Mouse (Mus musculus) midbrain, postnatal 0 days (tissue): ENCODE results near the gene Pde9a. TPM values are rescaled to one million over a fixed set of nuclear protein-coding genes. Genes with fewer than 3 reads are reported as not detected.

ENCODE experiments used
- ATAC-seq: fragments of 200-750 bp; cut with Nextera tagmentation; 2 replicates; pipeline ENCODE4 v1.8.0; 2017; ENCODE audit warnings: moderate number of reproducible peaks, mild to moderate bottlenecking, moderate TSS enrichment, moderate library complexity; ENCODE audit not compliant: low FRiP score
- DNase-seq: peaks from one replicate; pipeline ENCODE4 v3.0.0-alpha.2; 2015; ENCODE audit warnings: low spot score
- H3K27ac ChIP-seq: fragments of 300-500 bp; sonication (generic); 2 replicates; pipeline ENCODE4 v1.5.1; 2014; ENCODE audit warnings: low read depth, mild to moderate bottlenecking, low read length, mixed read lengths
- H3K27me3 ChIP-seq: fragments of 300-500 bp; sonication (generic); 2 replicates; pipeline ENCODE4 v1.6.1; 2014; ENCODE audit warnings: low read length, control low read depth, mixed read lengths; ENCODE audit not compliant: insufficient read depth
- H3K36me3 ChIP-seq: fragments of 300-500 bp; sonication (generic); 2 replicates; pipeline ENCODE4 v1.6.1; 2014; ENCODE audit warnings: low read length, control low read depth, mixed read lengths; ENCODE audit not compliant: insufficient read depth
- H3K4me1 ChIP-seq: fragments of 300-500 bp; sonication (generic); 2 replicates; pipeline ENCODE4 v1.6.1; 2014; ENCODE audit warnings: mild to moderate bottlenecking, control low read depth, antibody characterized with exemption, low read length, mixed read lengths; ENCODE audit not compliant: insufficient read depth
- H3K4me2 ChIP-seq: fragments of 300-500 bp; sonication (generic); 2 replicates; pipeline ENCODE4 v1.6.1; 2014; ENCODE audit warnings: low read depth, mild to moderate bottlenecking, low read length, mixed read lengths; ENCODE audit not compliant: poor library complexity, severe bottlenecking
- H3K4me3 ChIP-seq: fragments of 300-500 bp; sonication (generic); 2 replicates; pipeline ENCODE4 v1.5.1; 2014; ENCODE audit warnings: low read depth, mild to moderate bottlenecking, low read length, moderate library complexity
- H3K9ac ChIP-seq: fragments of 300-500 bp; sonication (generic); replicated peaks from 2 replicates; pipeline ENCODE4 v1.6.1; 2014; ENCODE audit warnings: mild to moderate bottlenecking, low read length, moderate library complexity, mixed read lengths; ENCODE audit not compliant: poor library complexity, severe bottlenecking
- H3K9me3 ChIP-seq: fragments of 300-500 bp; sonication (generic); 2 replicates; pipeline ENCODE4 v1.6.1; 2016; ENCODE audit warnings: low read length, control low read depth
- CTCF ChIP-seq: IDR thresholded peaks from 2 replicates; pipeline ENCODE4 v1.5.1; 2016; ENCODE audit warnings: antibody characterized with exemption, mild to moderate bottlenecking
- WGBS: fragments of 180-500 bp; shearing (Covaris S2); extraction: QIAGEN DNeasy Blood & Tissue Kit; methylation state at CpG from one replicate; pipeline ENCODE4 v1.1.7; 2014; 5-methylcytosine and 5-hydroxymethylcytosine counted together
- polyA plus RNA-seq: library from polyadenylated mRNA; unstranded; fragments of >200 nt; fragmentation: Nextera tagmentation; extraction: Ambion mirVana; gene quantifications from 2 replicates; pipeline ENCODE4 v1.2.1, GENCODE M21; 2015
- total RNA-seq: library from RNA; depleted of rRNA; stranded (reverse); fragments of >200 nt; gene quantifications from 2 replicates; pipeline ENCODE4 v1.2.3, GENCODE M21; 2014

The Pde9a gene
- total and polyA plus RNA-seq, 2 experiments from 2014 or later: 32.2 to 40.2 TPM

- no peaks in the 10 kb centered on the region for H3K27me3 ChIP-seq
- no peaks in the 10 kb centered on the region for H3K9me3 ChIP-seq
- 88% methylated on average over 7 of the region's 7 CpGs for WGBS
- peaks cover 45% of the 10 kb centered on the region for H3K36me3 ChIP-seq
- TF ChIP-seq CTCF: no peak
- no peak overlapping the region for H3K4me2 ChIP-seq
- H3K27ac ChIP-seq: no peak overlapping the region
- no peak overlapping the region for H3K4me3 ChIP-seq
- H3K4me1 ChIP-seq: no peaks in the 10 kb centered on the region
- no peak overlapping the region for H3K9ac ChIP-seq
- DNase-seq (no peak), ATAC-seq (no peak)
Observed at GRCm38 (mm10) chr17:31506282-31506681, 120.3 kb downstream of the Pde9a start.

- Histone ChIP-seq H3K9ac (no peak overlapping the region), H3K4me3 (peak overlapping the region; percentile 64; the same call in 1 of the 2 replicates), H3K27ac (no peak overlapping the region), H3K9me3 (no peaks in the 10 kb centered on the region), H3K36me3 (peaks cover 27% of the 10 kb centered on the region), H3K27me3 (no peaks in the 10 kb centered on the region), H3K4me1 (no peaks in the 10 kb centered on the region; the same call in 1 of the 2 replicates), H3K4me2 (peak overlapping the region; percentile 52)
- 97% methylated on average over 6 of the region's 6 CpGs for WGBS
- ATAC-seq: no peak
- TF ChIP-seq CTCF: peak; percentile 51
- DNase-seq: no peak
Observed at GRCm38 (mm10) chr17:31510944-31511343, 124.9 kb downstream of the Pde9a start.

GRCm38 (mm10) chr17:31511792-31512495, 125.9 kb downstream of the Pde9a start:
- H3K9me3 ChIP-seq: no peaks in the 10 kb centered on the region
- peak overlapping the region; percentile 70 for H3K9ac ChIP-seq
- H3K27me3 ChIP-seq: no peaks in the 10 kb centered on the region
- under 1% methylated on average over 50 of the region's 56 CpGs for WGBS
- peak overlapping the region; percentile 64 for H3K4me3 ChIP-seq
- peaks cover 23% of the 10 kb centered on the region for H3K36me3 ChIP-seq
- H3K4me2 ChIP-seq: peak overlapping the region; percentile 52
- DNase-seq (peak; percentile 96), ATAC-seq (peak; percentile 93)
- TF ChIP-seq CTCF: no peak
- no peaks in the 10 kb centered on the region; the same call in 1 of the 2 replicates for H3K4me1 ChIP-seq
- peak overlapping the region; percentile 77 for H3K27ac ChIP-seq

- Histone ChIP-seq H3K27ac (peak overlapping the region; percentile 77), H3K4me1 (no peaks in the 10 kb centered on the region; the same call in 1 of the 2 replicates), H3K4me3 (peak overlapping the region; percentile 64), H3K27me3 (no peaks in the 10 kb centered on the region), H3K9me3 (no peaks in the 10 kb centered on the region), H3K36me3 (peaks cover 17% of the 10 kb centered on the region), H3K9ac (peak overlapping the region; percentile 37), H3K4me2 (peak overlapping the region; percentile 52)
- DNase-seq (no peak), ATAC-seq (no peak)
- 20% methylated on average over 6 of the region's 6 CpGs for WGBS
- TF ChIP-seq CTCF: no peak
Observed at GRCm38 (mm10) chr17:31512593-31512992, 126.6 kb downstream of the Pde9a start.

- no peak overlapping the region for H3K4me2 ChIP-seq
- H3K27ac ChIP-seq: no peak overlapping the region
Observed at GRCm38 (mm10) chr17:31514696-31515095, 128.7 kb downstream of the Pde9a start.

GRCm38 (mm10) chr17:31519344-31519945, 133.4 kb downstream of the Pde9a start:
- ATAC-seq (peak; percentile 64), DNase-seq (no peak)
- H3K4me3 ChIP-seq: peak overlapping the region; percentile 72
- WGBS: 3% methylated on average over 7 of the region's 7 CpGs
- peak overlapping the region; percentile 72 for H3K4me2 ChIP-seq
- no peaks in the 10 kb centered on the region for H3K9me3 ChIP-seq
- H3K27ac ChIP-seq: no peak overlapping the region
- peak; percentile 40 for TF ChIP-seq CTCF
- H3K27me3 ChIP-seq: no peaks in the 10 kb centered on the region
- H3K9ac ChIP-seq: no peak overlapping the region
- H3K36me3 ChIP-seq: 0 out of 2 replicates have a peak, but pooled peaks cover 2% of the 10 kb centered on the region
- H3K4me1 ChIP-seq: 0 out of 2 replicates have a peak, but pooled peaks cover 2% of the 10 kb centered on the region

More at GRCm38 (mm10) chr17:31514696-31515095, 128.7 kb downstream of the Pde9a start:
- 54% methylated on average over 1 of the region's 1 CpGs for WGBS
- Histone ChIP-seq H3K4me1 (peaks cover 2% of the 10 kb centered on the region; the same call in 1 of the 2 replicates), H3K27me3 (no peaks in the 10 kb centered on the region), H3K9me3 (no peaks in the 10 kb centered on the region), H3K4me3 (no peak overlapping the region), H3K9ac (no peak overlapping the region), H3K36me3 (peaks cover 4% of the 10 kb centered on the region; the same call in 1 of the 2 replicates)
- DNase-seq (no peak), ATAC-seq (no peak)
- TF ChIP-seq CTCF: no peak
